Mouse (Mus musculus) liver, adult 2 months (tissue): ENCODE data around the gene Dirc2.

Experiments used
- CTCF ChIP-seq: fragments of 200-500 bp; IDR thresholded peaks from 2 replicates; pipeline ENCODE4 v1.5.1; 2011; ENCODE audit warnings: low read depth, low read length, control low read depth
- POLR2A ChIP-seq: fragments of 200-500 bp; IDR thresholded peaks from 2 replicates; pipeline ENCODE4 v1.6.1; 2011; ENCODE audit warnings: low read length, control low read depth; ENCODE audit not compliant: insufficient read depth; ENCODE audit errors: extremely low read depth

GRCm38 (mm10) chr16:35753926-35754325 is 15.2 kb downstream of the Dirc2 start:
- TF ChIP-seq POLR2A (no peak), CTCF (no peak)
